Mouse (Mus musculus): ENCODE measurements around the gene Olfr485.

GRCm38 (mm10) chr7:108121416-108121815 is 38.3 kb downstream of the Olfr485 start:
- TF ChIP-seq CTCF (IDR thresholded peaks at IDR 0.05; ENCODE audit: low read depth) = no peak
- TF ChIP-seq EP300 (IDR thresholded peaks at IDR 0.05; ENCODE audit: low read depth) = no peak
